Mouse (Mus musculus) right cerebral cortex, postnatal 36 days (tissue): ENCODE results near the gene Slc23a2.

Experiments
- DNase-seq, 2 experiments: peaks; one replicate each; pipeline ENCODE4 v3.0.0; 2022; ENCODE audit warnings: low spot score in 2 of 2, mixed read lengths in 1 of 2

Slc23a2 gene

GRCm38 (mm10) chr2:132048143-132048772 lies 96.7 kb downstream of the Slc23a2 start:
- no peak for DNase-seq

- no peak for DNase-seq
These were observed 97.5 kb downstream of the Slc23a2 start for GRCm38 (mm10) chr2:132047364-132047763.

- no peak for DNase-seq
These were observed 98.2 kb downstream of the Slc23a2 start for GRCm38 (mm10) chr2:132046659-132047058.

GRCm38 (mm10) chr2:132044320-132045274 lies 100.3 kb downstream of the Slc23a2 start:
- no peak for DNase-seq

- peak; percentile 51 to 58 for DNase-seq
These were observed 101.7 kb downstream of the Slc23a2 start for GRCm38 (mm10) chr2:132043101-132043621.

- DNase-seq: no peak
These were observed 105.0 kb downstream of the Slc23a2 start for GRCm38 (mm10) chr2:132039894-132040293.

GRCm38 (mm10) chr2:132036326-132036725 lies 108.6 kb downstream of the Slc23a2 start:
- DNase-seq: no peak

GRCm38 (mm10) chr2:132035470-132035835 lies 109.5 kb downstream of the Slc23a2 start:
- no peak for DNase-seq

GRCm38 (mm10) chr2:132034590-132035469 lies 110.1 kb downstream of the Slc23a2 start:
- DNase-seq: no peak

GRCm38 (mm10) chr2:132031364-132032095 lies 113.4 kb downstream of the Slc23a2 start:
- DNase-seq: no peak

- no peak for DNase-seq
These were observed 114.2 kb downstream of the Slc23a2 start for GRCm38 (mm10) chr2:132030418-132031363.

GRCm38 (mm10) chr2:132029646-132030417 lies 115.1 kb downstream of the Slc23a2 start, which contains the start of gene Rassf2:
Gene Rassf2 (minus strand): TSS chr2:132030258.
- DNase-seq: peak; percentile 78 to 80

GRCm38 (mm10) chr2:132028894-132029605 lies 115.9 kb downstream of the Slc23a2 start:
- no peak for DNase-seq

- no peak for DNase-seq
These were observed 116.8 kb downstream of the Slc23a2 start for GRCm38 (mm10) chr2:132028107-132028506.

GRCm38 (mm10) chr2:132027366-132027765 lies 117.5 kb downstream of the Slc23a2 start:
- no peak for DNase-seq

- DNase-seq: no peak
These were observed 120.9 kb downstream of the Slc23a2 start for GRCm38 (mm10) chr2:132024028-132024427.

GRCm38 (mm10) chr2:132022621-132023020 lies 122.3 kb downstream of the Slc23a2 start:
- no peak for DNase-seq

GRCm38 (mm10) chr2:132021616-132022015 lies 123.3 kb downstream of the Slc23a2 start:
- DNase-seq: no peak
